Mouse (Mus musculus) limb, embryonic 14.5 days (tissue): ENCODE results near the gene Serpina3m. TPM values are rescaled to one million over a fixed set of nuclear protein-coding genes. Genes with fewer than 3 reads are reported as not detected.
"Not testable (repeated sequence)": the region's sequence is repeated elsewhere in the genome, so short reads cannot be mapped to it uniquely, and the experiment has no call there.

Source experiments
- ATAC-seq: fragments of 200-750 bp; cut with Nextera tagmentation; 2 replicates; pipeline ENCODE4 v1.8.0; 2017; ENCODE audit warnings: low read depth, moderate number of reproducible peaks, moderate TSS enrichment; ENCODE audit not compliant: low FRiP score
- DNase-seq: peaks from one replicate; pipeline ENCODE4 v3.0.0-alpha.2; 2015; ENCODE audit warnings: low spot score
- H3K27ac ChIP-seq: fragments of 300-500 bp; sonication (generic); replicated peaks from 2 replicates; pipeline ENCODE4 v1.5.1; 2014; ENCODE audit warnings: low read depth, mild to moderate bottlenecking, low read length, moderate library complexity, mixed read lengths
- H3K27me3 ChIP-seq: fragments of 300-500 bp; sonication (generic); 2 replicates; pipeline ENCODE4 v1.6.1; 2014; ENCODE audit warnings: low read length, mixed read lengths; ENCODE audit not compliant: control insufficient read depth, insufficient read depth
- H3K36me3 ChIP-seq: fragments of 300-500 bp; sonication (generic); 2 replicates; pipeline ENCODE4 v1.6.1; 2014; ENCODE audit warnings: mild to moderate bottlenecking, low read length, moderate library complexity, mixed read lengths; ENCODE audit not compliant: control insufficient read depth, insufficient read depth
- H3K4me1 ChIP-seq: fragments of 300-500 bp; sonication (generic); 2 replicates; pipeline ENCODE4 v1.6.1; 2014; ENCODE audit warnings: antibody characterized with exemption, low read length, mixed read lengths; ENCODE audit not compliant: control insufficient read depth, insufficient read depth
- H3K4me2 ChIP-seq: fragments of 300-500 bp; sonication (generic); replicated peaks from 2 replicates; pipeline ENCODE4 v1.6.1; 2014; ENCODE audit warnings: low read depth, mild to moderate bottlenecking, low read length, moderate library complexity; ENCODE audit not compliant: severe bottlenecking
- H3K4me3 ChIP-seq: fragments of 300-500 bp; sonication (generic); replicated peaks from 2 replicates; pipeline ENCODE4 v1.5.1; 2014; ENCODE audit warnings: low read length
- H3K9ac ChIP-seq: fragments of 300-500 bp; sonication (generic); 2 replicates; pipeline ENCODE4 v1.6.1; 2014; ENCODE audit warnings: mild to moderate bottlenecking, low read depth, low read length, moderate library complexity; ENCODE audit not compliant: severe bottlenecking
- H3K9me3 ChIP-seq: fragments of 300-500 bp; sonication (generic); 2 replicates; pipeline ENCODE4 v1.6.1; 2016; ENCODE audit warnings: low read length; ENCODE audit not compliant: control insufficient read depth
- POLR2A ChIP-seq: fragments of 200-500 bp; IDR thresholded peaks from 2 replicates; pipeline ENCODE4 v1.8.0; 2012; ENCODE audit warnings: inconsistent platforms, mild to moderate bottlenecking, moderate library complexity, borderline replicate concordance; ENCODE audit not compliant: insufficient read depth, insufficient read length; ENCODE audit errors: extremely low read depth
- WGBS: fragments of 180-500 bp; shearing (Covaris S2); extraction: QIAGEN DNeasy Blood & Tissue Kit; methylation state at CpG from one replicate; pipeline ENCODE4 v1.1.7; 2014; 5-methylcytosine and 5-hydroxymethylcytosine counted together
- polyA plus RNA-seq, 2 experiments: library from polyadenylated mRNA; depleted of rRNA in 1 of 2; stranded (reverse) in 1 of 2; unstranded in 1 of 2; fragments of >200 nt; fragmentation: Nextera tagmentation in 1 of 2; extraction: Ambion mirVana in 1 of 2; gene quantifications; 2 replicates each; pipeline versions ENCODE4 v1.2.1 to v1.2.3; 2012 to 2014

The Serpina3m gene
- polyA plus RNA-seq, 2 experiments = not detected

DNA sequence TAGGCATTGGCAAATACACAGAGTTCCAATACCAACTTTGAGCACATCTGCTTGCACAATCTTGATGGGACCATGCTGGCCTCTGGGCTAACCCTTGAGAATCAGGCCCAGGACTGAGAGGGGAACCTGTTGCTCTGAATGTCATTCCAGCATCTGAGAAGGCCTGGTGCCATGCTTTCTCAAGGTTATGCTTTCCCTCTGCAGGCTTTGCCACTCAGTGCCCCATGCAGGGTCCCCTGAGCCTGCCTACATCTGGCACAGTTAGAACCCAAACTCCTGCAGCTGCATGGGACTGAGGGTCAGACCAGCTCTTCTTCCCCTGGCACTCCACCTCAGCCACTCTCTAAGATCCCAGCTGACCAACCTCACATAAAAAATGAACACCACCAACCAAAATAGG lies 7.4 kb downstream of the Serpina3m start:
- no peak overlapping the region for H3K4me2 ChIP-seq
- no peaks in the 10 kb centered on the region for H3K9me3 ChIP-seq
- H3K36me3 ChIP-seq = no peaks in the 10 kb centered on the region
- no peak overlapping the region for H3K9ac ChIP-seq
- no peak for DNase-seq
- no peaks in the 10 kb centered on the region for H3K4me1 ChIP-seq
- no peak overlapping the region for H3K27ac ChIP-seq
- H3K4me3 ChIP-seq = no peak overlapping the region
- no peaks in the 10 kb centered on the region for H3K27me3 ChIP-seq
- ATAC-seq = no peak
- no peak for TF ChIP-seq POLR2A

DNA sequence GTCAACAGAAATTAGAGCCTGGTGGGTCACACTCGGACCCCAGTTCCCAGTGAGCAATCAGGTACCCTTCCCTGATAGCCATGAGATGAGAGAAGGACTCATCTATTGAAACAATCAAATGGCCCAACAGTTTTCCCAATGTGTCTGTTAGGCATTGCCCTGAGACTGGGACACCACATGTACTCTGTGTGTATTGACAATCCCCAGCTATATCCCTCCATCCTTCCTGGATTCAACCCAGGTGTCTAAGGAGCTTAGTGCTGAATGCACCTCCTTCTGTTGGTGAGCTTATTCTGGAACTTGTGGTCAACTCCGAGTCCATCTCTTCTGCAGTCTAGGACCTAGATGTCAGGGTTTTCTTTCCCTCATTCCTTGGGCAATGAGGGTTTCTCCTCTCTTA lies 8.8 kb downstream of the Serpina3m start:
- H3K4me1 ChIP-seq = no peaks in the 10 kb centered on the region
- H3K27ac ChIP-seq = no peak overlapping the region
- no peaks in the 10 kb centered on the region for H3K27me3 ChIP-seq
- H3K4me2 ChIP-seq = no peak overlapping the region
- no peak overlapping the region for H3K4me3 ChIP-seq
- no peak overlapping the region for H3K9ac ChIP-seq
- WGBS = 79% methylated on average over 2 of the region's 2 CpGs
- no peaks in the 10 kb centered on the region for H3K9me3 ChIP-seq
- no peak for TF ChIP-seq POLR2A
- DNase-seq (no peak), ATAC-seq (no peak)
- H3K36me3 ChIP-seq = no peaks in the 10 kb centered on the region

DNA sequence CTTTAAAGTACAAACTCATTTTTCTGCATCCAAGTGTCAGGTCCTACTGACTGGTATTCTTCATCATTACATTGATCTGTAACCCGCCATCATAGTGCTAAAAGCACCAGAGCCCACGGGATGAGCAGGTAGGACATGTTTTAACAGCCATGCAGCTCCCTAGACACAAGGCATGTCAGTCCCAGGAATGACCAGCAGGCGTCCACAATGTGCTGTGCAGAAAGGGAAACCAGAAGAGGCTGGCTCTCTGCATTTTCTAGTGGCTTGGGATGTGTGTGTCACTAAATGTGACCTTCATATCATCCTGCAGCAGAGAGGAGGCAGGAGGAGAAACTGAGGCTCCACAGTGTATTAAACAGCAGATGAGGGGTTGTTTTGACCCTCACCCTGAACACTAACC lies 13.5 kb downstream of the Serpina3m start:
- not testable (repeated sequence) for H3K9me3 ChIP-seq, H3K4me3 ChIP-seq, ATAC-seq, H3K4me2 ChIP-seq, H3K36me3 ChIP-seq, H3K4me1 ChIP-seq, DNase-seq, H3K9ac ChIP-seq, H3K27me3 ChIP-seq, H3K27ac ChIP-seq
- WGBS = 32% methylated on average over 3 of the region's 3 CpGs

DNA sequence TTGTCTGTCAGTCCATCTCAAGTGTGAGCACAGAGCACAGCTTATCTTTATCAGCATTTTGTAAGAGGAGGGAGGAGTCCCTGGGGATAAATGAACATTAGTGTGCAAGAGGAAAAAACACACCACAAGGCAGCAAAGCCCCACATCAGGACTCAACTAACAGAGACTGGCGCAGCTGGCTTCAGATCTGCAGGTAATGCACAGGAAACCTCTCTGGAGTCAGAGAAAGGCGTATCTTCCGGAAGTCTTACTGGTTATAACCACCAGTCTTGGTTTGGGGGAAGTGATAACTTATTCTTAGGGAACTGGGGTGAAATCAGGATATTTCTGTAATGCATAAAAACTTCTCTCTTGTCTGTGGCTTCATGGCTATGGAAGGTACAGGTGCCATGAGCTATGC lies 17.7 kb downstream of the Serpina3m start:
- no peak overlapping the region for H3K27ac ChIP-seq
- no peak overlapping the region for H3K4me2 ChIP-seq
- no peak overlapping the region for H3K9ac ChIP-seq
- DNase-seq (no peak), ATAC-seq (no peak)
- H3K27me3 ChIP-seq = no peaks in the 10 kb centered on the region
- H3K36me3 ChIP-seq = no peaks in the 10 kb centered on the region
- no peak for TF ChIP-seq POLR2A
- no peak overlapping the region for H3K4me3 ChIP-seq
- H3K4me1 ChIP-seq = no peaks in the 10 kb centered on the region
- 80% methylated on average over 3 of the region's 3 CpGs for WGBS
- H3K9me3 ChIP-seq = no peaks in the 10 kb centered on the region

DNA sequence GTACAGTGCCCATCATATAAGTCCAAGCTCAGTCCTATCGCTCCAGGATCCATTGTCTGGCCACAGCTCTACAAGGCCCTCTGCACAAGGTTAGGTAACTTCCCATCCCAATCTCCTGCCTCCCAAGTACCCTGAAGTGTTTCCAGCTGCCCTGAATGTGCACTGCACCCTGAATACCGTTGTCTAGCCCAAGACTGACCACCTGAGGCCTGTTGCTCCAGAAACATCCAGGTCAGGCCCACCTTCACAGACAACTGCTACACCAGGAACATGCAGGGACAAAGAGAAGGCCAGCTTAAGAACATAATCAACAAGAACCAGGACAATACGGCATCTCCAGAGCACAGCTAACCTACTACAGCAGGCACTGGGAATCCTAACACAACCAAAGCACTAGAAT lies 31.7 kb downstream of the Serpina3m start:
- no peak for ATAC-seq
- WGBS = 89% methylated on average over 3 of the region's 3 CpGs
- Histone ChIP-seq H3K4me2 (no peak overlapping the region), H3K36me3 (no peaks in the 10 kb centered on the region), H3K9ac (no peak overlapping the region), H3K27me3 (no peaks in the 10 kb centered on the region), H3K4me1 (no peaks in the 10 kb centered on the region), H3K9me3 (no peaks in the 10 kb centered on the region), H3K27ac (no peak overlapping the region), H3K4me3 (no peak overlapping the region)
- TF ChIP-seq POLR2A = no peak
- no peak for DNase-seq

DNA sequence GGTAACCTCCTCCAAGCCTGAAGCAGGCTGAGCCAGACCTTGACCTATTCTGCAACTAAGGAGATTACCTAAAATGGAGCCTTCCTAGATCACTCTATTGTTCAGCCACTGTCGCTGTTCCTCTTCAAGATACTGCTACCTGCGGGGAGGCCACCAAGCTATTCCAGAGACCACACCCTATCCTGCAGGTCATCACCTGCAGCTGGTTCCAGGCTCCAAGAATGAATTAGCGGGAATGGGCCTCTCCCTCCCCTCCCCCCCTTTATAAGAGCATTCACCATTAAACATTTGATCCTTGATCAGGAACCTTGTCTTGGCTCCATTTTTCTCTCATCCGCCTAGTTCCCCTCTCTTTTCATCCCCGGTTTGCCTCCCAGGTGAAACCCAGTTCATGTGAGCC lies 38.9 kb downstream of the Serpina3m start:
- not testable (repeated sequence) for H3K9ac ChIP-seq, H3K4me2 ChIP-seq, H3K36me3 ChIP-seq, H3K4me1 ChIP-seq, H3K9me3 ChIP-seq, H3K27me3 ChIP-seq, DNase-seq, ATAC-seq, H3K4me3 ChIP-seq, H3K27ac ChIP-seq
- 74% methylated on average over 5 of the region's 5 CpGs for WGBS

DNA sequence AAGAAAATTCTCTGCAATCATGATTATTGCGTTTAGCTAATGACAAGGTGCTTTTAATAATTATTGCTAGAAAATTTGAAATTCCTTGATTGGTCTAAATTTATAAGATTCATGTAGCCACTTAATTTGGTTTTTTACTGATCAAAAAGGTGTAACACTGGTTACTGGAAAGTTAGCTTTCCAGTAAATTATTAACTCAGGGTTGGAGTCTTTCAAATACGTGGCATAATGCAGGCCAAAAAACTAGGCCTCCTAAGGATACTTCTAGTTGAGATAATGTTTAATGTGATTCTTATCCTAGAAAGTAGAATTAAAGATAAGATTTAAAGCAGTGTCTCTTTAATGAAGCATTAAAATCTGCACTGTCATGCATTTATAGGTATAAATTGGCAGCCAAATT lies 40.1 kb downstream of the Serpina3m start:
- 62% methylated on average over 2 of the region's 2 CpGs for WGBS
- H3K4me3 ChIP-seq = not testable (repeated sequence)

DNA sequence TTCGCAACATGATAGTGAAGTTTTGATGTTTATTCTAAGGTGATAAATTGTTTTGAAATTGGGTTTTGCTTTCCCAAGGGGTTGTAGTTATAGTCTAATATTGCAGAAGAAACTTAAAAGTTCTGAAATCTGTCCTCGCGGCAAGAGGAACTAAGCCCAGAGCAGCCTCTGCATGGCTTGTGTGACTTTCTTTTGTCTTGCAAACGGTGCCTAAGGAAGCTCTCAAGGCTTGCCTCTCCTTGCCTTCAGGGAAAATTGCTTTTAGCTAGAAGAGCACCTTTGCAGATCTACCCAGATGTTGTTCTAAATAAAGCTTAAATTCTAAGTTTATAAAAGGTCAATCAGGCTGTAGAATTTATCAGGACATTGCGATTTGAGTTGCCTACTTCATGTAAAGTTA lies 40.5 kb downstream of the Serpina3m start:
- H3K9me3 ChIP-seq, H3K4me1 ChIP-seq, H3K9ac ChIP-seq, DNase-seq, H3K4me3 ChIP-seq, H3K36me3 ChIP-seq, H3K4me2 ChIP-seq, ATAC-seq, H3K27ac ChIP-seq, H3K27me3 ChIP-seq: not testable (repeated sequence)
- 50% methylated on average over 5 of the region's 5 CpGs for WGBS

More for the DNA sequence above, 40.1 kb downstream of the Serpina3m start:
- H3K4me1 ChIP-seq, H3K4me2 ChIP-seq, H3K9ac ChIP-seq, H3K27me3 ChIP-seq, H3K27ac ChIP-seq, H3K9me3 ChIP-seq, ATAC-seq, DNase-seq, H3K36me3 ChIP-seq: not testable (repeated sequence)
